Mouse (Mus musculus) kidney, postnatal 10 days (tissue): ENCODE measurements around the gene Nucb1.

Experiments
- DNase-seq: peaks from one replicate; pipeline ENCODE4 v3.0.0; 2021; ENCODE audit warnings: mixed read lengths

The Nucb1 gene

DNA sequence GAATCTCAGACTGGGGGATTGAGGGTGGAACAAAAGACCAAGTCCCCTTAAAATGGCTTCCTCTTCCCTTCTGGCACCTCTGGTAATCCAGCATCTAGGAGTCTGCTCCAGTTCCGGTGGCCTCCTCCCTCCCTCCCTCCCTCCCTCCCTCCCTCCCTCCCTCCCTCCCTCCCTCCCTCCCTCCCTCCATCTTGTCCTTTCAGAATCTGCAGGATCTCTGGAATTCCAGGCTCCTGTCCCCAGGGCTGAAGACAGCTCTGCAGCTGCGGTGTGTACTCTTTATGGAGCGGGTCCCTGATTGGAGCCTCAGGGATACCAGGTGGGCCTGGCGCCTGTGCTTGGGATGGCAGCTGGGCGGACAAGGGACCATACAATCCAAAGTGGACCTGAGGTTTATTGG lies 48.9 kb downstream of the Nucb1 start:
- peak; percentile 39 for DNase-seq

DNA sequence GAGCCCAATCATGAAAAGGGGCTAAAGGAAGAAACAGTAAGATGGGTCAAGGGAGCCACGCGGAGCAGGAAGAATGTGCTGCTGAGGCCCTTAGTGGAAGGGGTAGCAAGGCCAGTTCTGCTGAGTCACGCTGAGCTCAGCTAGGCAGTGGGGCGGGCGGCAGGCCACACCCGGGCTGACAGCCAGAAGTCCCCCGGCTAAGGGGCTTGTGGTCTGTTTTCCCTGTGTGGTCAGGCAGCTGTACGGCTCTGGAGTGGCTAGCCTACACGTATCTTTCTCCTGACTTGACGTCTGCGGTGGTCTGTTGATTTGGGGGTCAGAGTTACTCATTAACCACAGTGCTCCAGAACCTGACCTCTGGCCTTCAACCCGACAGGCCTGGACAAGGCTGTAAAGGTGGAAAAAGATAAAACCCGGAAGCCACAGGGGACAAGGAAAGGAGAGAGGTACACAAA lies 49.3 kb downstream of the Nucb1 start:
- peak; percentile 84 for DNase-seq

DNA sequence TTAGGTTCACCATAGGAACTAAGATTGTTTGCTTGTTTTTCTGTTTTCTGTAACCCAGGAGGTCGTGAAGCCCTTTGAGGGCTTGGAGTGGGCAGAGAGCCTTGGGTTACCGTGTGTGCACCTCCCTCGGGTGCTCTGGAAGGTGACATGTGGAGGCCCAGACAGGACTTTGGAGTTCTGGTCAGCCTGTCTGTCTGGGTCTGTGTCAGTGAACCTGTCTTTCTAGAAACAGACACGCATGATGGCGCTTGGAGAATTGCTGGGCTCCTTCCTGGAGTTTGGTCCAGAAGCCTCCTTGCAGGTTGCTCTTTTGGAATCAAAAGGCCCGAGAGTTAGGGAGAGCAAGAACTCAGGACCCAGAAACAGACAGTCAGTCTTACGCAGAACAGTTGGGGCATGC lies 49.8 kb downstream of the Nucb1 start:
- peak; percentile 58 for DNase-seq

DNA sequence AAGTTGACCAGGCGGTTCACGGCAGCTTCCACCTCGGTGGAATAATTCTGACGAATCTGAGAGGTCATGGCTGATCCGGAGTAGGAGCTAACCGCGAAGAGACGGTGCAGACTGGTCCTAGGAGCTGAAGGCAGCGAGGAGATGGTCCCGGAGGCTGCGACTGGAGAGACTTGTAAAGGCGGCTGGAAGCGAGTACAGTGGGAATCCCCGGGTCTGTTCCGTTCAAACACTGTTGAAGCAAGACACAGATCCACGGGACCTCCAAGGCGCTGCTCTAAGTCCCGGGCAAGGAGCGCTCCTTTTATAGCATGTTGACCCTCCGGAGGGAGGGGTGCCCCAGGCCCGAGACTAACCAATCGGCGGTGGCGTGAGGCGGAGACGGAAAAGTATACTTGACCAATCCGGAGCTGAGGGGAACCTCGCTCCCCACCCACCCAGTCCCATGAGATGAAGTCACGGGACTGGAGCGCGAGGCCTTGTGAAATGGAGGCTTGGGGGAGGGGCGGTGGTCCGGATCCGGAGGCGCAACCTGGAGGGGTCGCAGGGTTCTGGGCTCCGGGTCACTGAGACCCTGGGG lies 50.6 kb downstream of the Nucb1 start, which contains the start of gene Ftl1:
Ftl1 (minus strand) TSS at position 321 of the 577 bp plus-strand sequence.
- peak; percentile 97 for DNase-seq

DNA sequence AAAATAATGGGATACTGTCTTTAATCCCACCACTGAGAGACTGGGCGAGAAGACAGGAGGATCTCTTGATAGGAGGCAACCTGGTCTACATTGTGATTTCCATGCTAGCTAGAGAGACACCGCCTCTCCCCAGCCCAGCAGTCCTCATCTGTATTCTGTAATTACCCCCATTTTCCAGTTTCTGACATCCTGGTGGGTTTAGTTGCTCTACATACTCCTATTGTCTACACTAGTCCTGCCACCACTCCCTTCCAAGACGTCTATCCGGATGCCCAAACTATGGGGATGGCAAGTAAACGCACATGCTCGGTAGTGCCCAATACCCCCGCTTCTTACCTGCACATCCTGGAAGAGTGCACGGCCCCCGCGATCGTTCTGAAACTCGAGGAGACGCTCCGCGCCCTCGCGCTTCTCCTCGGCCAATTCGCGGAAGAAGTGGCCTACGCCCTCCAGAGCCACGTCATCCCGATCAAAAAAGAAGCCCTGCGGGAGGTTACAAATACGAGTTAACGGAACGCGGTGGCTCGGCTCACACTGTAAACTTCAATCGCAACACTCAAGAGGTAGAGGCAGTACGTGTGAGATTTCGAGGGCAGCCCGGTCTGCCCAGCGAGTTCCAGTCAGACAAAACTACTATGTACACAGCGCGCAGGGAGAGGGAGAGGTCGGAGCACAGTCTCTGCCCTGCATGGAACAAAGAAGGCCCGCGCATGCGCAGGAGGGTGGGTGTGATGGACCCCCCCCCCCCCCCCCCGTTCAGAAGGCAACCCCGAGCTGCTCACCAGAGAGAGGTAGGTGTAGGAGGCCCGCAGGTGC lies 51.2 kb downstream of the Nucb1 start:
- DNase-seq = peak; percentile 91

DNA sequence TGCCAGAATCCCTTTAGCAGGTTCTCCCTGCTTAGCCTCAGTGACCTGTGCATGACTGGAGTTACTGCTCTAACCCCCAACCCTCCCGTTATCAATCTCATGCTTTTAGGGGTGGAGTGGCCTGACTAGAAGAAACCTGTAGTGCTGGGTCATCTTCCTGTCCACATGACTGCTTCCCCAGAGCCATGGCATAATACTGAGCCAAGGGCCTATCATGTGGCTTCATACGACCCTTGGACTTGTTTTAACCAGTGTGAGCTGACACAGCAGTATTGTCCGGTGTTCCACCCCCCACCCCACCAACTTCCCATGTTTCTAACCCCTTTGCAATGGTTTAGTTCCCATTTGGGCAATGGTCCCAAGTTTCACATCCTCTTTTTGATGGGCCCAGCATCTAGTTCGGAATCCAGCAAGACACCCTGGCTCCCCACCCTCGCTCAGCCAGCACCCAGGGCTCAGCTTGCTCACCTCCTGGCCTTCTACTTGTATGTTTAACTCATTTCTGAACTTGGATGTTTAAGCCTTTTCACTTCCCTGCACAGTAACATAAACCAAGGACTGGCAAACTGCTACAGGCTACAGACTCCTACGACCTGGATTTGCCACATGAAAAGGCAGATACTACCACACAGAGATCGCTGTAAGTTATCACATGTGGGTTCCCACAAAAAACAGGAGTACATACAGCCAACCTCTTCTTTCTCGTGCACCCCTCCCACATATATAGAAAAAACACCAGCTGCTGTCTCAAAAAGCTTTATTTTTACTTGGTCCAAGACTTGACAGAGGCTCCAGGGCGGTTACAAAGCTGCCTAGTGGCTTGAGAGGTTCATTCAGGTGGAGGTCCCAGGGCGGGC lies 52.8 kb downstream of the Nucb1 start:
- peak; percentile 59 for DNase-seq

DNA sequence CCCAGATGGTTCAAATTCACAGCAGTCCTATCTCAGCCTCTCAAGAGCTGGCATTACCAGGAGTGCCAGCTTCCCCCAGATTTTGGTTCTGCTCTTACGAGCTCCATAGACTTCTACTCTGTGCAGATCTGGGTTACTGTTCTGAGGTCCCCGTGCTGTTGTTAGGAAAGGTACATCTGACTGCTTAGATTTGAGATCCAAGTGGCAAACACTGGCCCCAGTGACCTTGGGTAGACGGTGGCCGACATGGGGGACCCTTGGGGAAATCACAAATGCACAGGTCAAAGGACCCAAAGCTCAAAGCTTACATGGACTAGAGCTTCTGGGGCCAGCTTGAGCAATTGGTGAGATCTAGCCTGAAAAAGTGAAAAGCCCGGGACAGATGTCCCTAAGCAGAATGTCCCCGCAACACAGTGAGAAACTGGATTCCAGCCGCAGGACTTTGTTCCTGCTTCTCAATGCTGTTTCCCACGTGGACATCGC lies 53.4 kb downstream of the Nucb1 start:
- DNase-seq = no peak

DNA sequence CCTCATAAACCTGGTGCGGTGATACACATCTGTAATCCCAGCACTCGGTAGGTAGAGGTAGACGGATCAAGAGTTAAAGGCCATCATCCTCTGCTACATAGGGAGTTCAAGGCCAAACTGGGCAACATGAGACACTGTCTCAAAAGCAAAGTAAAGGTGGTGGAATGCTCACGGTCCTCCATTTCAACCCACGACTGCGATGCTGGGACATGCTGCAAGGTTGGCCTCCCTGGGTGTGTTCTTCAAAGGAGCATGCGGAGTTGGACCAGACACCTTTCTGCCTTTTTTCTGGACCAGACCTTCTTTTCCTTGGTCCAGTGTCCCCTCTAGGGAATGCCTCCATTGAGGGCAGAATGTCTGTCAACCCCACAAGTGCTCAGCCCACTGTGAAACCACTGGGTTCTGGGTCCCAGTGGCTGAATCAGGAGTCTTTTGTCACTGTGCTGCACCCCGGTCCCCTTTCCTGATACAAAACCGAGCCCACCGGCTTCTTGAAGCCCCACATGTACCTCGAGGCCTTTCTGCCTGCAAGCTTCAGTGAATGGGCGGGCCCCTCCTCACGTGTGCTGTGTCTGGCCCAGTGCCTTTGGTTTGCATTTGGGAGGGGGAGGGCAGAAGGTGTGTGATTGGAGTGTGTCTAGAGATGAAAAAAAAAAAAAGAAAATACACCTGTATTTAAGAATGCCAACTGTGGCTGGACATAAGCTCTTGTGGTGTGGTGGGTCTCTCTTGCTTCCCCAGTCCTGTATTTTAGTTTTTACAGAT lies 54.1 kb downstream of the Nucb1 start:
- peak; percentile 45 for DNase-seq

DNA sequence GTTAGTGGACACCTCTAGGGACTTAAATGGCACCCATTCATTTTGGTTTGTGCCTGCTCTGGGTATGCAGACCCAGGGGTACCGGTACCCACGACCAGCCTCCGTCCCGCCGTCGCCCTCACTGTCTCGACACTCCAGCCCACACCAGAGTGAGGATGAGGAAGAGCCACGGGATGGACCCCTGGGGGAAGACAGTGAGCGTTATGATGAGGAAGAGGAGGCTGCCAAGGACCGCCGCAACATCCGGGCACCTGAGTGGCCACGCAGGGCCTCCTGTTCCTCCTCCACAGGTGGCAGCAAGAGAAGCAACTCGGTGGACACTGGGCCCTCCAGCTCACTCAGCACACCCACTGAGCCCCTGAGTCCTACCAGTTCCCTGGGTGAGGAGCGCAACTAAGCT lies 55.2 kb downstream of the Nucb1 start:
- DNase-seq = no peak

DNA sequence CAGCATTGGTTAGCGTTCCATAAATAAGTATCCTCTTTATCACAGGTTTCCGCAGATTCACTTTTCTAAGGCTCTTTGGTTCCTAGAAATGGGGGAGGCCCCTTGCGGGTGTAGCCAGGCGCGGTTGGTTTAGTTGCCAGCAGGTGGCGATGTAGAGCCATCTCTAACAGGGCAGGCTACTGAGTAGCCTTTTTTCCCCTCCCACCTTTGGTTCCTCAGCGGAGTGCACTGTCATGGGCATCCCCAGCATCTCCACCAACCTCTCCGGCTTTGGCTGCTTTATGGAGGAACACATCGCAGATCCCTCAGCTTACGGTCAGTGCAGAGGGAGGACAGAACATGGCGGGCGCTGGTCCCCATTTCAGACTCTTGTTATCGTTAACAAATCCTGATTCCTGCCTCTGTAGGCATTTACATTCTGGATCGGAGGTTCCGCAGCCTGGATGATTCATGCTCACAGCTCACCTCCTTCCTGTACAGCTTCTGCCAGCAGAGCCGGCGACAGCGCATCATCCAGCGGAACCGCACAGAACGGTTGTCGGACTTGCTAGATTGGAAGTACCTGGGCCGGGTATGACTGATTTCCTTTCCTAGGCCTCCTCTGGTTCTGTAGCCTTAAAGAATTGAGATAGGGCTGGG lies 58.7 kb downstream of the Nucb1 start:
- peak; percentile 91 for DNase-seq

DNA sequence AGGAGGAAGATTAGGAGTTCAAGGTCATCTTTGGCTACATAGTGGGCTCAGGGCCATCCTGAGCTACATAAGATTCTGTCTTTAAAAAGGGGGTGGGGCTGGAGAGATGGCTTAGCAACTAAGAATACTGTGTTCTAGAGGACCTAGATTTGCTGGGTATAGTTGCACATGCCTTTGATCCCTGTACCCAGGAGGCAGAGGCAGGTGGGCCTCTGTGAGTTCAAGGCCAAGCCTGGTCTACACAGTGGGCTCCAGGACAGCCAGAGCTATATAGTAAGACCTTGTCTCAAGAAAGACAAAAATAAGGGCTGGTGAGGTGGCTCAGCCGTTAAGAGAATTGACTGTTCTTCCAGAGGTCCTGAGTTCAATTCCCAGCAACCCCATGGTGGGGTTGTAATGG lies 60.2 kb downstream of the Nucb1 start:
- no peak for DNase-seq

DNA sequence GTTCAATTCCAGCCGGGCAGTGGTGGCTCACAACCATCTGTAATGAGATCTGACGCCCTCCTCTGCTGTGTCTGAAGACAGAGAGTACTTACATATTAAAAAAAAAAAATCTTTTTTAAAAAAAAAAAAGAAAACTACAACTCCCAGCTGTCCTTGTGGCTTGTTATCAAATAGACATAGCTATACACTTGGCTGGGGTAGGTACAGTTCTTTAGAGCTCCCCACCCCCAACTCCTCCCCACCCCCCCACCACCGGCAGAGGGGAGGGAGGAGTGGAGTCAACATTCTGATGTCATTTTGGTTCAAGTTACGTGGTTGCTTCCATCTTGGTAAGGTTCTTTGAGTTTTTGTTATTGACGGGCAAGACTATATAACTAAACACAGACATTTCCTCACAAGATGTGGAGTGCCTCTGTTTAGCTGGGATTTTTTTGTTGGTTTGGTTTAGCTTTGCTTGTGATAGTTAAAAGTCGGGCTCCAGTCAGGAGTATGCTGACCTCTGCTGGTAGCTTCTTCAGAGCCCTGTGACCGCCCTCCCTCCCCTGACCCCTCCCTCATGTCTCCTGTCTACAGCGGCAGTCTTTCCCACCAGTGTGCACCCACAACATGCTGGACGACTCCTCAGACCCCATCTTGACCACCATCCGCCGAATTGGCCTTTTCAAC lies 62.7 kb downstream of the Nucb1 start:
- peak; percentile 70 for DNase-seq

DNA sequence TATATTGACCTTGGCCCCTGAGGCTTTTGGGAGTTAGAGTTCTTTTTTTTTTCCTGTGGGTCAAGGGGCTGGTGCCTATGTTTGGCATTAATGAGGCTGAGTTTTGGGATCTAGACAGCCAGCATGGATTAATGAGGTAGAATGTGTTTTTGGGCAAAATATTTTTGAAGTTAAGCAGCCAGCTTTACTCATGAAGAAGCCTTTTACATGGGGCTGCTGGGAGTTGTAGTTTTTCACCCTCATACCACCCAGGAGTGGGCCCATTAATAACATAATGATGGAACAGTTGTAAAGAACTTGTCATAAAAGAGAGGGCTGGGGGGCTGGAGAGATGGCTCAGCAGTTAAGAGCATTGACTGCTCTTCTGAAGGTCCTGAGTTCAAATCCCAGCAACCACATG lies 63.6 kb downstream of the Nucb1 start:
- DNase-seq = no peak

DNA sequence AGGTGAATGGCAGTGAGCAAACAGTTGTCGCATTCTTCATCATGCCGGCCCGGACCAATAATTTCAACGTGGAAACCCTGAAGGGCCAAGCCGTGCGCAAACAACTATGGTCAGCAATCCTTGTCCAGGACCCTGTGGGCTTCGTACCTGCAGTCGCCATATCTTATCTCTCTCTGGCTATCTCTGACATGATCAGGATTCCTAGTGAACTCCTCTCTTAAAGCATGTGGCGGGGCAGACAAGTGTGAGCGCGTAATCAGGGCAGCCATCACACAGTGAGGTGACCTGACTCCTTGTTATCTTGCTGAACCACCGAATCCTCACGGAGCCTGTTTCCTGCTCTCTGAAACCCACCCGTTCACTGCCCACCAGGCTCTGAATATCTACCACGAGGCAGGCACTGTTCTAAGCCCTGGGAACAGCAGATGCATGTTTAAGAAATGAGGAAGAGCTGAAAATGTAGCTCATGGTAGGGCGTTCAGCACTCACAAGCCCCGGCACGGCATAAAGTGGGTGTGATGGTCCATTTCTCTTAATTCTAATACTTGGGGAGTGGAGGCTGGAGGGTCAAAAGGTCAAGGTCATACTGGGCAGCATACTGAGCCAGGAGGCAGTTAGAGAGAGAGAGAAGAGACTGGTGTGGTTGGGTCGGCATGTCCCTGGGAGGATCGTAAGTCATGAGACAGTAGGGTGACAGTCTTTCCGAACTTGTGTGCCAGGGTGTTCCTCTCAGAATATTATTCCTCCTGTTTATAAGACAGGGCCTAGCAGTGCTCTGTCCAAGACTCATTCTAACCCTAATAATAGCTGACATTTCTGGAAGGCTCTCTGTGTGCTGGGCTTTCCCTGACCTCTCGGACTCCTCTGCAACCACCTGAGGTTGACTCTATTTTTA lies 66.4 kb downstream of the Nucb1 start:
- DNase-seq = no peak
